Mouse (Mus musculus) hindbrain, embryonic 14.5 days (tissue): ENCODE results near the gene Tlr13. TPM values are rescaled to one million over a fixed set of nuclear protein-coding genes. Genes with fewer than 3 reads are reported as not detected.

Experiments
- ATAC-seq: fragments of 200-750 bp; cut with Nextera tagmentation; 2 replicates; pipeline ENCODE4 v1.8.0; 2017; ENCODE audit warnings: moderate number of reproducible peaks, mild to moderate bottlenecking, moderate TSS enrichment, moderate library complexity; ENCODE audit not compliant: low FRiP score
- DNase-seq: peaks from one replicate; pipeline ENCODE4 v3.0.0-alpha.2; 2015; ENCODE audit warnings: low spot score
- H3K27ac ChIP-seq: fragments of 300-500 bp; sonication (generic); 2 replicates; pipeline ENCODE4 v1.5.1; 2014; ENCODE audit warnings: mild to moderate bottlenecking, moderate library complexity
- H3K27me3 ChIP-seq: fragments of 300-500 bp; sonication (generic); 2 replicates; pipeline ENCODE4 v1.6.1; 2014; ENCODE audit warnings: mild to moderate bottlenecking, low read length, mixed read lengths; ENCODE audit not compliant: control insufficient read depth, insufficient read depth
- H3K36me3 ChIP-seq: fragments of 300-500 bp; sonication (generic); replicated peaks from 2 replicates; pipeline ENCODE4 v1.6.1; 2014; ENCODE audit not compliant: control insufficient read depth, insufficient read depth
- H3K4me1 ChIP-seq: fragments of 300-500 bp; sonication (generic); replicated peaks from 2 replicates; pipeline ENCODE4 v1.6.1; 2014; ENCODE audit warnings: antibody characterized with exemption, low read length, mixed read lengths; ENCODE audit not compliant: control insufficient read depth, insufficient read depth
- H3K4me2 ChIP-seq: fragments of 300-500 bp; sonication (generic); replicated peaks from 2 replicates; pipeline ENCODE4 v1.6.1; 2014; ENCODE audit warnings: mild to moderate bottlenecking, moderate library complexity
- H3K4me3 ChIP-seq: fragments of 300-500 bp; sonication (generic); replicated peaks from 2 replicates; pipeline ENCODE4 v1.5.1; 2014; ENCODE audit warnings: mild to moderate bottlenecking, low read length
- H3K9ac ChIP-seq: fragments of 300-500 bp; sonication (generic); 2 replicates; pipeline ENCODE4 v1.6.1; 2014
- H3K9me3 ChIP-seq: fragments of 300-500 bp; sonication (generic); 2 replicates; pipeline ENCODE4 v1.6.1; 2016; ENCODE audit warnings: low read length; ENCODE audit not compliant: control insufficient read depth
- WGBS: fragments of 180-500 bp; shearing (Covaris S2); extraction: QIAGEN DNeasy Blood & Tissue Kit; methylation state at CpG from one replicate; pipeline ENCODE4 v1.1.7; 2014; 5-methylcytosine and 5-hydroxymethylcytosine counted together
- polyA plus RNA-seq: library from polyadenylated mRNA; unstranded; fragments of >200 nt; fragmentation: Nextera tagmentation; extraction: Ambion mirVana; gene quantifications from 2 replicates; pipeline ENCODE4 v1.2.1, GENCODE M21; 2014

Gene Tlr13
- 0.34 and 0.48 TPM in 2 replicates for polyA plus RNA-seq

DNA sequence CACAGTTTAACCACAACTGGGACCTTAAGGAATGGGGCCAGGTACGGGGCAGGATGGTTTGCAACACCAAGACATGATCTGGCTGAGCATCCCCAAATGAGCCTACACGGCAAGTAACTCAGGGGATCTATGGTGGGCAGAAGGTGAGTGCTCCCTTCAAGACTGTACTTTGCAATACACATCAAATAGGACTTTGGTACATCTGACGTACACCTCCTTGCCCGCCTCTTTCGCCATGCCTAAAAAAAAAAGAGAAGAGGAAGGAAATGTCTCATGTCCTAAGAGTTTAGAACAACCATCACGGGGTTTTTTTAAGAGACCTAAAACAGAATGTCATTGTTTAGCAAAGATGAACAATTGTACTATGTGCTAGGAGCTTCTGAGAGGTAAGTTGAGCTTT lies at the start of gene Tlr13:
Tlr13 (plus strand) TSS at position 269 of the 400 bp plus-strand sequence.
- H3K4me3 ChIP-seq: no peak within 1 kb of the TSS
- H3K4me2 ChIP-seq: no peak within 1 kb of the TSS
- no peaks in the 10 kb centered on the region for H3K4me1 ChIP-seq
- DNase-seq (no peak), ATAC-seq (no peak)
- no peak within 1 kb of the TSS for H3K9ac ChIP-seq
- WGBS: 91% methylated on average over 6 of the region's 6 CpGs
- H3K36me3 ChIP-seq: no peaks in the 10 kb centered on the region
- no peaks in the 10 kb centered on the region for H3K9me3 ChIP-seq
- no peak within 1 kb of the TSS for H3K27ac ChIP-seq
- H3K27me3 ChIP-seq: no peaks in the 10 kb centered on the region

DNA sequence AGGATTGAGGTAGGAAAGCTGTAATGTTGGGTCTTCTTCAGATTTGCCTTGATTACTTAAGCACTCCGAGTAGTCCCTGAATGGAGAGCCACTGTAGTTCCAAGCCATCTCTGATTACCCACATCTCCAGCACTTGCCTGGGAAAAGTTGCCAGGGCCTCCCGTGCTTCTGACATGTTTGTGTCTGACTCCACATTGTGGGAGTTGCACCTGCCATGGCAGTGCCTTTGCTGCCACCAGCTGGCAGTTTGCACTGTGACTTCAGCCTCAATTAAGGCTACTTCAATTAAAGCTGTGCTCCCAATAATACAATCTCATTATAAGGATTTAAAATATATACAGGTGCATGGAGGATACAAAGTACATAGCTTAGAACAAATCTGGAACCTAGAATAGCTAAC lies 37.5 kb upstream of the Tlr13 start:
- Histone ChIP-seq H3K9ac (no peak overlapping the region), H3K4me3 (no peak overlapping the region), H3K9me3 (no peaks in the 10 kb centered on the region), H3K27me3 (no peaks in the 10 kb centered on the region), H3K27ac (no peak overlapping the region), H3K36me3 (peaks cover 17% of the 10 kb centered on the region; the same call in 1 of the 2 replicates), H3K4me2 (no peak overlapping the region), H3K4me1 (no peaks in the 10 kb centered on the region)
- DNase-seq (peak; percentile 36), ATAC-seq (no peak)
- 56% methylated on average over 2 of the region's 2 CpGs for WGBS

DNA sequence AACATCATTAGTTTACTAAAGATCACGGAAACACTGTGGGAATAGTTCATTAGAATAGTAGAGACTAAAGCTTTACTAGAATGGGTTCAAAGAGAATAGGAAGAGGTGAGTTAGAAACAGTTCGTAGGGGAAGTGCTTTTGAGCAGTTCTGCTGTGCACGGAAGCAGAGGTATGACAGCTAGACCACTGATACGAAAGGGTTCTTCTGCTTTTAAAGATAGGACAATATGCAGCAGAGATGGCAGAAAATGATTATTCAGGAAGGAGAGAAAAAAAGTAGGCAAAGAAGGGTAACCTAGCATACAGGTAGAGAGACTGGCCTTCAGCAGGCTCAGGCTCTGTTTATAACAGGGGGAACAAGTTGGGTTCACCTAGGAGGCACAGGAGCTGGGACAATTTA lies 29.1 kb upstream of the Tlr13 start:
- H3K27ac ChIP-seq: no peak overlapping the region
- H3K9me3 ChIP-seq: no peaks in the 10 kb centered on the region
- H3K4me2 ChIP-seq: no peak overlapping the region
- no peak for DNase-seq
- H3K9ac ChIP-seq: no peak overlapping the region
- H3K4me3 ChIP-seq: no peak overlapping the region
- no peaks in the 10 kb centered on the region for H3K4me1 ChIP-seq
- H3K36me3 ChIP-seq: peaks cover 13% of the 10 kb centered on the region; the same call in 1 of the 2 replicates
- ATAC-seq: no peak
- no peaks in the 10 kb centered on the region for H3K27me3 ChIP-seq
- WGBS: 86% methylated on average over 4 of the region's 4 CpGs

DNA sequence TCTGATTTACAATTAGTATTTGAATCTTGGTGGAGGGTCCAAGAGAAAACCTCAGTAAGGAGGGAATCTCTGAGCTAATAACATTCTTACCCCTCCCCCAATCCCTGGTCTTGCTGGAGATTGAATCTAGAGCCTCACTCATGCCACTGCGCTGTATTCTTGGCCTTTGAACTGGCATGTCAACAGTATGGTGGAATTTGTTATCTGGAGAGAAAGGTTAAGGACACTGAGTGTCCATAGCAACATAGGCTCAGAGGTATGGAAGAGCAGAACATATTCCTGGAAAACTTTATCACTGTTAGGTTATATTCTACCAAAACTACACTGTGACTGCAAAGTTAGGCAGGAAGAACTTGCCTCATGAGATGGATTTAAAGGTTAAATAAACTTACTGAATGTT lies 28.3 kb upstream of the Tlr13 start:
- H3K9me3 ChIP-seq: no peaks in the 10 kb centered on the region
- no peak for ATAC-seq

DNA sequence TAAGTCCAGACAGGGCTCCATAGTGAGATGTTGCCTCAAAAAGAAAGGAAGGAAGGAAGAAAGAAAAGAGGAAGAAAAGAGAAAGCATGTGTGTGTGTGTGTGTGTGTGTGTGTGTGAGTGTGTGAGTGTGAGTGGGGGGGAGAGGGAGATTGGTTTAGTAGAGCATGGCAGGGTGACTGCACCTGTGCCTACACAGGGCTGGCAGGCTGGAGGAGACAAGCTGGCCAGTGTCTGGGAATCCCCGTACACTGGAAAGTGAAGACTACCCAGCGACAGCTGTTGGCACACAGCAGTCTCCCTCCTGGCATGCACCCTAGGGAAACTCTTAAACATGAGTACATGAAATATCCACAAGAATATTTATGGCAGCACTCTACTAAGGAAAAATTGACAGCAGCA lies 20.2 kb upstream of the Tlr13 start:
- Histone ChIP-seq H3K9me3 (no peaks in the 10 kb centered on the region), H3K27ac (no peak overlapping the region), H3K9ac (no peak overlapping the region), H3K4me2 (no peak overlapping the region), H3K36me3 (peaks cover 23% of the 10 kb centered on the region), H3K4me1 (no peaks in the 10 kb centered on the region), H3K4me3 (no peak overlapping the region), H3K27me3 (no peaks in the 10 kb centered on the region)
- WGBS: 79% methylated on average over 2 of the region's 2 CpGs
- ATAC-seq: no peak
- no peak for DNase-seq

More for the DNA sequence above, 28.3 kb upstream of the Tlr13 start:
- no peaks in the 10 kb centered on the region for H3K27me3 ChIP-seq
- H3K27ac ChIP-seq: no peak overlapping the region
- H3K36me3 ChIP-seq: peaks cover 17% of the 10 kb centered on the region; the same call in 1 of the 2 replicates
- WGBS: 100% methylated on average over 1 of the region's 1 CpGs
- H3K4me2 ChIP-seq: no peak overlapping the region
- no peak overlapping the region for H3K4me3 ChIP-seq
- DNase-seq: no peak
- H3K9ac ChIP-seq: no peak overlapping the region
- H3K4me1 ChIP-seq: no peaks in the 10 kb centered on the region

DNA sequence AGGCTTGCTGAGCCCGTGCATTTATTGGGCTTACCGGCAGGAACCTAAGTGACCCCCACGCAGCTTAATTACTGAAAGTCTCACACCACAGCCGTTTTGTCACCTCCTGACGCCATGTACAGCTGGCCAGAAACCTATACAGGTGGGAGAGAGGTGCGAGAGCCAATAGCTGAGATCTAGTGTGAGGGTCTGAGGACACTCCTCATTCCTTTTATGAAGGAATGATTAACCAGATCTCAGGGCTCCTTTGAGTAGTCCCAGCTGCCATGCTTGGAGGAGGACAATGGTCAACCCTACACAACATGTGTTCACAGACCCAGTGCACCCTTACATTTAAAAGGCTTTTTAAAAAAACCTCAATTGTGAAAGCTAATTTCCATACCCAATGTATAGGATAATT lies 14.7 kb upstream of the Tlr13 start:
- 76% methylated on average over 6 of the region's 6 CpGs for WGBS
- Histone ChIP-seq H3K9me3 (no peaks in the 10 kb centered on the region), H3K27ac (no peak overlapping the region), H3K4me3 (no peak overlapping the region), H3K36me3 (peaks cover 19% of the 10 kb centered on the region), H3K9ac (no peak overlapping the region), H3K4me1 (no peaks in the 10 kb centered on the region), H3K27me3 (no peaks in the 10 kb centered on the region), H3K4me2 (no peak overlapping the region)
- DNase-seq (no peak), ATAC-seq (no peak)

DNA sequence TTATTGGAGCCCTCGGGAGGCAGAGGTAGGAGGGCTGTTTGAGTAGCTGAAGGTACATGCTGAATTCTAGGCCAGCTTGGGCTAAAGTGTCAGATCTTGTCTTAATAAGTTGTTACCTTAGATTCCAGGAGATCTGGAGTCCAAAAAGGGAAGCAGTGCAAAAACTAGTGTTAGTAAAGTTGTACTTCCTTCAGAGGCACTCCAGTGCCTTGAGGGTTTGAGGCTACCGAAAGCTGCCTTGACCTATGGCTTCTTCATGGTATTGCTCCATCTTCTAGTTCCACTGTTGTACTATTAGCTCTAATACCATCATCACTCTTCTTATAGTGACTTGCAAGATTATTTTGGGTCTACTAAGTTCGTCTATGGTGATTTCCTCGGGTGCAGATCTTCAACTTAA lies 13.1 kb upstream of the Tlr13 start:
- Histone ChIP-seq H3K4me1 (no peaks in the 10 kb centered on the region), H3K27ac (no peak overlapping the region), H3K27me3 (no peaks in the 10 kb centered on the region), H3K9me3 (no peaks in the 10 kb centered on the region), H3K9ac (no peak overlapping the region), H3K36me3 (peaks cover 10% of the 10 kb centered on the region; the same call in 1 of the 2 replicates), H3K4me3 (no peak overlapping the region), H3K4me2 (no peak overlapping the region)
- WGBS: 91% methylated on average over 4 of the region's 4 CpGs
- DNase-seq (no peak), ATAC-seq (no peak)

DNA sequence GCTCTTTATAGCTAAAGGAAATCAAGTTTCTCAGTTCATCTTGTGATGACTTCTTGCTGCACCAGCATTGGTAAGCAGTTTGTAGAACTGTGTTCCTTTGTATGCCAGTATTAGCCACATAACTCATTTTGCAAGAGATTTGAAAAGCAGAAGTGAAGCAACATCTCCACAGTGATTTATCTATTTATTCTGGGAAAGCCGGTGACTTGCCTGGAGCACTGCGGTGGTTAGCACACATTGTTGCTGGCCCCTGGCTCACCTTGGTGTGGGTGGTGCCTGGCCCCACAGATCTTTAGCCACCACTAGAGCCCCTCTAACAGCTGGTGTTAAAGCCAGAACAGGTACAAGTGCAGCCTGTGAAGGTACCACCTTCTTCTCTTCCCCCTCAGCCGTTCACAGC lies 8.1 kb upstream of the Tlr13 start:
- WGBS: 92% methylated on average over 3 of the region's 3 CpGs
- no peak overlapping the region for H3K27ac ChIP-seq

DNA sequence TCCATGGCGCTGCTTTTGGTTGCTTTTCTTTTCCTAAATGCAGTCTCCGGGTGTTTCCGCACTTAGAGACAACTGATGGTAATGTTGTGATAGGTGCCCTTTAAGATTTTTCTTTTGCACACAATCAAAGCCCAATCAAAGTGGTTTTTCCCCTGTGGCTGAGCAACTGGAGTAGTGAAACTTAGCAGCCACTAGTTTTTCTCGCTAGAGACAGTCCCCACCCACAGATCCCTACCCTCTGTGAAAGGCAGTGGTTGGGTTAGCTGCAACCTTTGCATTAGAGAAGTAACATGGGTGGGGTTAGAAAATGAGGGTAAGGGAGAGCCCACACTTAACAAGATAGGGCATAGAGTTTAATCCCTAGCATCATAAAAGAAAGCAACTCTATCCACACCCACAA lies 7.5 kb upstream of the Tlr13 start:
- H3K9ac ChIP-seq: no peak overlapping the region
- H3K4me2 ChIP-seq: no peak overlapping the region
- DNase-seq (no peak), ATAC-seq (no peak)
- H3K27ac ChIP-seq: no peak overlapping the region
- H3K36me3 ChIP-seq: no peaks in the 10 kb centered on the region
- H3K9me3 ChIP-seq: no peaks in the 10 kb centered on the region
- H3K4me1 ChIP-seq: no peaks in the 10 kb centered on the region
- H3K4me3 ChIP-seq: no peak overlapping the region
- 81% methylated on average over 4 of the region's 4 CpGs for WGBS
- H3K27me3 ChIP-seq: no peaks in the 10 kb centered on the region

More for the DNA sequence above, 8.1 kb upstream of the Tlr13 start:
- H3K4me2 ChIP-seq: no peak overlapping the region
- DNase-seq: no peak
- no peaks in the 10 kb centered on the region for H3K9me3 ChIP-seq
- no peaks in the 10 kb centered on the region for H3K27me3 ChIP-seq
- no peak for ATAC-seq
- H3K4me1 ChIP-seq: no peaks in the 10 kb centered on the region
- no peak overlapping the region for H3K4me3 ChIP-seq
- H3K36me3 ChIP-seq: no peaks in the 10 kb centered on the region
- no peak overlapping the region for H3K9ac ChIP-seq

DNA sequence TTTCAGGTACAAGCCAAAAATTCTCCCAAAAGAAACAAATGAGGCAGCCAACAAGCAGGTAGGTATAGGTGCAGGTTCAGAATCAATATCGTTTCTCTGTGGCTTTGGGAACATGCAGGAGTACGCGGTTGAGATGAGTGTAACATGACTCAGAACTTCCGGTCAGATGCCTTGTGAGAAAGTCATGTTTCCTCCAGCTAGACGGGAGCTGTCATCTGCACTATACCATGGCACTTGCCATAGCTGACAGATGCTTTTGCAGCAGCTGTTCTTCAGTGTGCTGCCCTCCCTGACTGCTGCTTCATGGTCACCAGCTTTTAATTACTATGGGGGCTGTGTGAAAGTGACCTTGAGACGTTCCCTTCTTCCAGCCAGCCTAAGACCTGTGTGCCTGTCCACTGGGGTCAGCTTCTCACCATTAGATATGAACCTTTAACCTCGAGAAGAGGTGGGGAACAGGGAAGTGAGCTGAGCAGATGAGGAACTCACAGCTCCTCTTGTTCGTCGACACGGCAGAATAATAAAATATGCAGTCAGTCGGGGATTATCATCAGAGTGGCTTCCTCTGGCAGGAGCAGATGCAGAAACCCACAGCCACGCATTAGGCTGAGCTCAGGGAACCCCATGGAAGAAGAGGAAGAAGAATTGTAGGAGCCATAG lies 7.0 kb upstream of the Tlr13 start:
- H3K9ac ChIP-seq: no peak overlapping the region
- no peaks in the 10 kb centered on the region for H3K27me3 ChIP-seq
- DNase-seq (no peak), ATAC-seq (no peak)
- H3K4me1 ChIP-seq: no peaks in the 10 kb centered on the region
- WGBS: 68% methylated on average over 12 of the region's 12 CpGs
- H3K4me2 ChIP-seq: no peak overlapping the region
- H3K4me3 ChIP-seq: no peak overlapping the region
- no peaks in the 10 kb centered on the region for H3K36me3 ChIP-seq
- H3K27ac ChIP-seq: no peak overlapping the region
- no peaks in the 10 kb centered on the region for H3K9me3 ChIP-seq
